Mouse (Mus musculus): ENCODE measurements around the gene Zfp830.

DNA sequence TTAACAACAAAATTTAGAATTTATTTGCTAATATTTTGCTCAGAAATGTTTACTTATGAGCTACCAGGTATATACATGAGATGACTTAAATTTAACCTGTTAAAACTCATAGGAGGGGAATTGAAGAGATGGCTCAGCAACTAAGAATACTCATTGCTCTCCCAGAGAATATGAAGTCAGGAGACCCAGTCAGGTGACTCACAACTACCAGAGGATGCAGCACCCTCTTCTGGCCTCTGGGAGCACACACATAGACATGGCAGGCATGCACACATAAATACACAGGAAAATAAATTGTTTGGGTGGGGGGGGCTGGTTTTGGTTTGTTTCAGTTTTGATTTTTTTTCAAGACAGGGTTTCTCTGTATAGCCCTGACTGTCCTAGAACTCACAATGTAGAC is 25.1 kb upstream of the Zfp830 start:
- TF ChIP-seq CTCF (IDR thresholded peaks at IDR 0.05) (no peak), EP300 (IDR thresholded peaks at IDR 0.05; ENCODE audit: insufficient read depth, low read depth, low read length) (no peak)
